16 mouse cellular contexts compared by ENCODE assay signal in genomic region chr7:99290008-99290407, GRCm38 (mm10). TPM values are rescaled to one million over a fixed set of nuclear protein-coding genes. Genes with fewer than 3 reads are reported as not detected.
DNase-seq lines count a peak whose midpoint lies in the region; ATAC-seq and TF ChIP-seq lines count a peak whose summit lies in the region.
"Had no signal": no experiment of that assay in that cellular context is flagged by ENCODE, and none has a peak within 500 bp of the region (broad histone marks: within the 10 kb centered on the region; RNA-seq: fewer than 3 reads in every experiment).

No protein-coding gene starts in this region.

- H3K9me3 ChIP-seq in heart, postnatal 0 days (replicated peaks; ENCODE audit: control insufficient read depth, low read length), result no peaks in the 10 kb centered on the region
- H3K9me3 ChIP-seq: forebrain, embryonic 15.5 days; liver, embryonic 15.5 days had no signal

- no peak for TF ChIP-seq POLR2A in embryonic fibroblast, embryonic 13.5 days (IDR thresholded peaks at IDR 0.05; ENCODE audit: low read depth, low read length)

- no peak overlapping the region for H3K4me3 ChIP-seq in embryonic fibroblast, embryonic 13.5 days (ENCODE audit: insufficient read depth, low read length)
- H3K4me3 ChIP-seq in heart, postnatal 0 days (ENCODE audit: low read depth, low read length), result no peak overlapping the region
- H3K4me3 ChIP-seq: forebrain, embryonic 15.5 days; liver, embryonic 15.5 days; neural tube, embryonic 12.5 days had no signal

- H3K4me1 ChIP-seq in embryonic fibroblast, embryonic 13.5 days (ENCODE audit: control insufficient read depth, insufficient read depth, low read length), result peaks cover 13% of the 10 kb centered on the region
- peaks cover 16% of the 10 kb centered on the region for H3K4me1 ChIP-seq in heart, postnatal 0 days (ENCODE audit: control insufficient read depth, insufficient read depth)
- H3K4me1 ChIP-seq: liver, embryonic 15.5 days had no signal

- ATAC-seq in heart, postnatal 0 days (ENCODE audit: insufficient read depth, low read depth), result peak; percentile 34; the same call in 1 of the 2 replicates
- ATAC-seq: forebrain, embryonic 15.5 days had no signal

- TF ChIP-seq EP300 in heart, postnatal 0 days (IDR thresholded peaks at IDR 0.05; ENCODE audit: low read depth), result peak; percentile 55; the same call in 1 of the 2 replicates

- no peak for TF ChIP-seq CTCF in embryonic fibroblast, embryonic 13.5 days (IDR thresholded peaks at IDR 0.05; ENCODE audit: borderline replicate concordance, insufficient read depth, low read length)
- no peak for TF ChIP-seq CTCF in heart, postnatal 0 days (IDR thresholded peaks at IDR 0.05; ENCODE audit: low read depth)

- DNase-seq in kidney, adult 9 months, result peak; percentile 14
- DNase-seq in kidney, postnatal 10 days, result no peak
- peak; percentile 54 for DNase-seq in CD4-positive, CD25-positive, alpha-beta regulatory T cell, adult 2 months (ENCODE audit: low read depth, low spot score)
- DNase-seq in heart, postnatal 0 days (ENCODE audit: low spot score), result no peak
- no peak for DNase-seq in c-Kit-positive CD71-positive TER-119-positive erythroid progenitor cells, embryonic 14.5 days (ENCODE audit: low spot score)
- DNase-seq in cerebellum, postnatal 4 days (ENCODE audit: low spot score in 2 of 2), result no peak
- DNase-seq: adrenal gland, postnatal 25 days; gastrocnemius, postnatal 10 days; retina, postnatal 1 day had no signal

- peak overlapping the region; percentile 27 for H3K4me2 ChIP-seq in heart, postnatal 0 days (ENCODE audit: low read depth, low read length)
- H3K4me2 ChIP-seq: forebrain, embryonic 15.5 days; liver, embryonic 15.5 days; neural tube, embryonic 12.5 days had no signal

- 19% methylated on average over 8 of the region's 8 CpGs for WGBS in heart, postnatal 0 days

- peak overlapping the region; percentile 63 for H3K27ac ChIP-seq in embryonic fibroblast, embryonic 13.5 days (ENCODE audit: insufficient read depth, low read length)
- 0 out of 2 replicates have a peak overlapping the region, but pooled peaks have one; percentile 16 for H3K27ac ChIP-seq in heart, postnatal 0 days (ENCODE audit: low read depth)
- H3K27ac ChIP-seq: forebrain, embryonic 15.5 days; liver, embryonic 15.5 days; neural tube, embryonic 12.5 days had no signal

- no peaks in the 10 kb centered on the region for H3K27me3 ChIP-seq in heart, postnatal 0 days (ENCODE audit: control insufficient read depth, insufficient read depth, low read length)
- H3K27me3 ChIP-seq: forebrain, embryonic 15.5 days; neural tube, embryonic 12.5 days had no signal

- H3K36me3 ChIP-seq in heart, postnatal 0 days (replicated peaks; ENCODE audit: control insufficient read depth, insufficient read depth, low read length), result no peaks in the 10 kb centered on the region
- H3K36me3 ChIP-seq: liver, embryonic 15.5 days had no signal

- no peak overlapping the region for H3K9ac ChIP-seq in heart, postnatal 0 days (replicated peaks; ENCODE audit: low read depth, low read length)
- H3K9ac ChIP-seq: forebrain, embryonic 15.5 days; liver, embryonic 15.5 days; neural tube, embryonic 12.5 days had no signal

RNA-seq across cellular contexts. Expression of gene Map6, which starts 22.8 kb away (rescaled TPM):
- polyA plus RNA-seq in embryonic fibroblast, embryonic 13.5 days (2011; ENCODE audit: insufficient read length, low read depth, missing spikeins), result 52.9 and 77.8 TPM in 2 replicates
- total RNA-seq in heart, postnatal 0 days (2014; rRNA removed; ENCODE audit: low replicate concordance), result 1.5 and 3.7 TPM in 2 replicates
- 1.8 and 2.5 TPM in 2 replicates for polyA plus RNA-seq in heart, postnatal 0 days (2015; fragmentation: Nextera tagmentation; extraction: Ambion mirVana)
- total RNA-seq: common myeloid progenitor, adult 5-6 weeks had no signal

RNA-seq across cellular contexts. Expression of gene Mogat2, which starts 51.6 kb away (rescaled TPM):
- polyA plus RNA-seq in embryonic fibroblast, embryonic 13.5 days (2011; ENCODE audit: insufficient read length, low read depth, missing spikeins), result 7.4 and 11.0 TPM in 2 replicates
- total RNA-seq in heart, postnatal 0 days (2014; rRNA removed; ENCODE audit: low replicate concordance), result not detected in 2 replicates
- 0.25 and 0.40 TPM in 2 replicates for polyA plus RNA-seq in heart, postnatal 0 days (2015; fragmentation: Nextera tagmentation; extraction: Ambion mirVana)
- total RNA-seq: layer of hippocampus, postnatal 14 days; left cerebral cortex, postnatal 36 days had no signal

Comparison
In these comparisons a context has a peak if more than half of its experiments do, and no peak if none do; other contexts are left out.
1. DNase-seq: peak in kidney, adult 9 months (single experiment) and CD4-positive, CD25-positive, alpha-beta regulatory T cell, adult 2 months (single experiment); none in kidney, postnatal 10 days (single experiment), heart, postnatal 0 days (single experiment), c-Kit-positive CD71-positive TER-119-positive erythroid progenitor cells, embryonic 14.5 days (single experiment) and cerebellum, postnatal 4 days (0 of 2).
2. RNA of gene Map6, which starts 22.8 kb away (polyA plus RNA-seq): 52.9 to 77.8 TPM in embryonic fibroblast, embryonic 13.5 days; 1.8 to 2.5 TPM in heart, postnatal 0 days; every median in the first group is over 10 times any median in the second.